Mouse (Mus musculus): ENCODE results near the gene D6Ertd527e. TPM values are rescaled to one million over a fixed set of nuclear protein-coding genes. Genes with fewer than 3 reads are reported as not detected.

D6Ertd527e gene
- polyA plus RNA-seq, 3 experiments from 2014 or later = 0.20 to 0.80 TPM; not detected in 1

GRCm38 (mm10) chr6:87152461-87153230 is 48.1 kb downstream of the D6Ertd527e start:
- ATAC-seq = peak; percentile 94

GRCm38 (mm10) chr6:87153231-87153580 is 48.7 kb downstream of the D6Ertd527e start:
- ATAC-seq = peak; percentile 51

GRCm38 (mm10) chr6:87153836-87154235 is 49.3 kb downstream of the D6Ertd527e start:
- ATAC-seq = no peak

- no peak for ATAC-seq
Measured at GRCm38 (mm10) chr6:87158062-87158623, 53.6 kb downstream of the D6Ertd527e start.

- ATAC-seq = no peak
Measured at GRCm38 (mm10) chr6:87160196-87160595, 55.6 kb downstream of the D6Ertd527e start.

- no peak for ATAC-seq
Measured at GRCm38 (mm10) chr6:87161391-87162263, 57.1 kb downstream of the D6Ertd527e start.

Other genes with a start within 250 kb of the D6Ertd527e start
- 100 to 1,000 TPM; 125 to 144 (median 141) TPM for gene Nfu1, start 95.5 kb upstream of the D6Ertd527e start, polyA plus RNA-seq (2017; shearing (Covaris generic))
- gene Gfpt1, start 61.9 kb upstream of the D6Ertd527e start, polyA plus RNA-seq (2017; shearing (Covaris generic)) = 10 to 100 TPM; 15.8 to 21.8 (median 19.3) TPM
- under 1 TPM in 1 of 3 experiments, not detected in 2; 0.34 TPM for gene Antxr1, start 231.1 kb downstream of the D6Ertd527e start, polyA plus RNA-seq (2017; shearing (Covaris generic))
- gene Gkn1, start 246.2 kb downstream of the D6Ertd527e start, polyA plus RNA-seq (2017; shearing (Covaris generic)) = not detected